Mouse (Mus musculus) layer of hippocampus, postnatal 10 days (tissue): ENCODE measurements around the gene Cryge. TPM values are rescaled to one million over a fixed set of nuclear protein-coding genes. Genes with fewer than 3 reads are reported as not detected.
"Not testable (repeated sequence)": the region's sequence is repeated elsewhere in the genome, so short reads cannot be mapped to it uniquely, and the experiment has no call there.

ENCODE experiments used
- DNase-seq, 2 experiments: peaks; one replicate each; pipeline ENCODE4 v3.0.0; 2021; ENCODE audit warnings: low spot score in 2 of 2
- long read RNA-seq: library from polyadenylated mRNA; stranded (forward); transcript quantifications from one replicate; pipeline ENCODE4 v2.0.0, GENCODE M21; 2023
- total RNA-seq, 2 experiments: library from RNA; stranded (reverse); gene quantifications; 2 replicates each; pipeline ENCODE4 v1.2.3; 2021

Cryge gene
- total RNA-seq, result not detected
- long read RNA-seq, result 0 reads

- not testable (repeated sequence) for DNase-seq
Observed at GRCm38 (mm10) chr1:65050952-65051351, at the start of gene Cryge. Cryge (minus strand) TSS chr1:65051149.

- no peak for DNase-seq
Observed at GRCm38 (mm10) chr1:65096953-65097352, 46.0 kb upstream of the Cryge start.

GRCm38 (mm10) chr1:65091566-65091965 is 40.6 kb upstream of the Cryge start:
- no peak for DNase-seq

GRCm38 (mm10) chr1:65090370-65090769 is 39.4 kb upstream of the Cryge start:
- no peak for DNase-seq

- no peak for DNase-seq
Observed at GRCm38 (mm10) chr1:65088567-65089356, 37.8 kb upstream of the Cryge start.

GRCm38 (mm10) chr1:65082188-65082587 is 31.2 kb upstream of the Cryge start, which contains the start of gene Crygb:
Crygb (minus strand) TSS chr1:65082288.
- no peak for DNase-seq

- DNase-seq, result no peak
Observed at GRCm38 (mm10) chr1:65075607-65076006, 24.7 kb upstream of the Cryge start.

- no peak for DNase-seq
Observed at GRCm38 (mm10) chr1:65073589-65073988, 22.6 kb upstream of the Cryge start, which contains the start of gene Crygc. Crygc (minus strand) TSS chr1:65073689.

GRCm38 (mm10) chr1:65067842-65068241 is 16.9 kb upstream of the Cryge start:
- no peak for DNase-seq

GRCm38 (mm10) chr1:65064201-65064600 is 13.3 kb upstream of the Cryge start:
- DNase-seq, result no peak

GRCm38 (mm10) chr1:65063352-65063751 is 12.4 kb upstream of the Cryge start, which contains the start of gene Crygd:
Crygd (minus strand) TSS chr1:65063452.
- DNase-seq, result no peak

GRCm38 (mm10) chr1:65052140-65052539 is 1.2 kb upstream of the Cryge start:
- DNase-seq, result no peak

- DNase-seq, result no peak
Observed at GRCm38 (mm10) chr1:65051696-65052095, 747 bp upstream of the Cryge start.

GRCm38 (mm10) chr1:65048781-65049180 is 2.2 kb downstream of the Cryge start:
- DNase-seq, result peak; percentile 19 to 22

- peak; percentile 38 to 39 for DNase-seq
Observed at GRCm38 (mm10) chr1:65046401-65047109, 4.4 kb downstream of the Cryge start.

GRCm38 (mm10) chr1:65043433-65043832 is 7.5 kb downstream of the Cryge start:
- DNase-seq, result no peak

GRCm38 (mm10) chr1:65041837-65042236 is 9.1 kb downstream of the Cryge start:
- no peak for DNase-seq

- no peak for DNase-seq
Observed at GRCm38 (mm10) chr1:65040806-65041205, 10.1 kb downstream of the Cryge start.

- DNase-seq, result no peak
Observed at GRCm38 (mm10) chr1:65039679-65040078, 11.3 kb downstream of the Cryge start.

GRCm38 (mm10) chr1:65037542-65037941 is 13.4 kb downstream of the Cryge start:
- DNase-seq, result no peak

- no peak for DNase-seq
Observed at GRCm38 (mm10) chr1:65035513-65035912, 15.4 kb downstream of the Cryge start.

GRCm38 (mm10) chr1:65032641-65033040 is 18.3 kb downstream of the Cryge start, which contains the start of gene Akr1cl:
Akr1cl (minus strand) TSS chr1:65032759.
- DNase-seq, result no peak
